Mouse (Mus musculus): ENCODE data around the gene Igf1r.

Gene Igf1r

GRCm38 (mm10) chr7:68117981-68118380, 165.4 kb downstream of the Igf1r start:
- DNase-seq (ENCODE audit: low spot score in 2 of 2) = no peak

- DNase-seq (ENCODE audit: low spot score in 2 of 2) = no peak
These were observed 167.0 kb downstream of the Igf1r start for GRCm38 (mm10) chr7:68119605-68120004.

GRCm38 (mm10) chr7:68122418-68122817, 169.8 kb downstream of the Igf1r start:
- no peak for DNase-seq (ENCODE audit: low spot score in 2 of 2)

- DNase-seq (ENCODE audit: low spot score in 2 of 2) = no peak
These were observed 172.7 kb downstream of the Igf1r start for GRCm38 (mm10) chr7:68125347-68125746.

- DNase-seq (ENCODE audit: low spot score in 2 of 2) = peak in 1 of 2 experiments; percentile 46
These were observed 175.2 kb downstream of the Igf1r start for GRCm38 (mm10) chr7:68127799-68128261.

GRCm38 (mm10) chr7:68128271-68128674, 175.6 kb downstream of the Igf1r start:
- DNase-seq (ENCODE audit: low spot score in 2 of 2) = no peak

GRCm38 (mm10) chr7:68129077-68129511, 176.5 kb downstream of the Igf1r start:
- peak; percentile 97 to 99 for DNase-seq (ENCODE audit: low spot score in 2 of 2)

- DNase-seq (ENCODE audit: low spot score in 2 of 2) = peak; percentile 78 to 87
These were observed 177.1 kb downstream of the Igf1r start for GRCm38 (mm10) chr7:68129546-68130253.

GRCm38 (mm10) chr7:68130950-68131580, 178.4 kb downstream of the Igf1r start:
- no peak for DNase-seq (ENCODE audit: low spot score in 2 of 2)

- no peak for DNase-seq (ENCODE audit: low spot score in 2 of 2)
These were observed 181.1 kb downstream of the Igf1r start for GRCm38 (mm10) chr7:68133679-68134078.

GRCm38 (mm10) chr7:68134948-68135347, 182.3 kb downstream of the Igf1r start:
- no peak for DNase-seq (ENCODE audit: low spot score in 2 of 2)

GRCm38 (mm10) chr7:68136056-68136455, 183.4 kb downstream of the Igf1r start:
- DNase-seq (ENCODE audit: low spot score in 2 of 2) = no peak

GRCm38 (mm10) chr7:68139384-68139783, 186.8 kb downstream of the Igf1r start:
- no peak for DNase-seq (ENCODE audit: low spot score in 2 of 2)

GRCm38 (mm10) chr7:68140041-68140807, 187.6 kb downstream of the Igf1r start:
- no peak for DNase-seq (ENCODE audit: low spot score in 2 of 2)

GRCm38 (mm10) chr7:68144266-68144665, 191.6 kb downstream of the Igf1r start:
- DNase-seq (ENCODE audit: low spot score in 2 of 2) = no peak

GRCm38 (mm10) chr7:68148297-68149048, 195.8 kb downstream of the Igf1r start:
- no peak for DNase-seq (ENCODE audit: low spot score in 2 of 2)

GRCm38 (mm10) chr7:68151892-68152291, 199.3 kb downstream of the Igf1r start:
- no peak for DNase-seq (ENCODE audit: low spot score in 2 of 2)

- no peak for DNase-seq (ENCODE audit: low spot score in 2 of 2)
These were observed 199.8 kb downstream of the Igf1r start for GRCm38 (mm10) chr7:68152458-68152857.

- DNase-seq (ENCODE audit: low spot score in 2 of 2) = no peak
These were observed 200.6 kb downstream of the Igf1r start for GRCm38 (mm10) chr7:68153269-68153668.

GRCm38 (mm10) chr7:68154588-68154987, 202.0 kb downstream of the Igf1r start:
- DNase-seq (ENCODE audit: low spot score in 2 of 2) = no peak

- no peak for DNase-seq (ENCODE audit: low spot score in 2 of 2)
These were observed 207.6 kb downstream of the Igf1r start for GRCm38 (mm10) chr7:68160094-68160791.

Data from frontal cortex, postnatal 10 days (tissue).